Mouse (Mus musculus): ENCODE results near the gene Tmem238. TPM values are rescaled to one million over a fixed set of nuclear protein-coding genes. Genes with fewer than 3 reads are reported as not detected.
A peak's percentile ranks its signal among the peaks of the same experiment; 100 is the strongest.

The Tmem238 gene
- polyA plus RNA-seq, 1 experiment from 2014 or later, result 40.4 TPM

GRCm38 (mm10) chr7:4782759-4783158 lies 6.7 kb downstream of the Tmem238 start, which contains the start of the genes Il11 and Tmem190:
Il11 (minus strand) TSS chr7:4782859.
Tmem190 (plus strand) TSS chr7:4782937.
- no peak for ATAC-seq (replicated peaks; ENCODE audit: low FRiP score, low read depth)
- 0 out of 2 replicates have a peak, but pooled peaks cover 2% of the 10 kb centered on the region for H3K27me3 ChIP-seq (ENCODE audit: insufficient read depth, low read length)
- H3K36me3 ChIP-seq (ENCODE audit: insufficient read depth, low read length), result no peaks in the 10 kb centered on the region
- no peak for TF ChIP-seq CTCF (IDR thresholded peaks at IDR 0.05; ENCODE audit: low read depth)
- H3K27ac ChIP-seq, result no peak within 1 kb of the TSS
- H3K9ac ChIP-seq (ENCODE audit: low read depth, low read length), result no peak within 1 kb of the TSS
- no peak within 1 kb of the TSS for H3K4me2 ChIP-seq (ENCODE audit: low read length)
- H3K9me3 ChIP-seq (replicated peaks; ENCODE audit: low read length), result no peaks in the 10 kb centered on the region
- WGBS, result 80% methylated on average over 2 of the region's 2 CpGs
- DNase-seq (ENCODE audit: low spot score), result no peak
- no peaks in the 10 kb centered on the region; the same call in 1 of the 2 replicates for H3K4me1 ChIP-seq (replicated peaks; ENCODE audit: insufficient read depth, low read length)
- no peak within 1 kb of the TSS for H3K4me3 ChIP-seq (replicated peaks; ENCODE audit: low read depth, low read length)

GRCm38 (mm10) chr7:4782130-4782529 lies 7.3 kb downstream of the Tmem238 start:
- no peak for TF ChIP-seq CTCF (IDR thresholded peaks at IDR 0.05; ENCODE audit: low read depth)

GRCm38 (mm10) chr7:4779921-4780320 lies 9.5 kb downstream of the Tmem238 start:
- DNase-seq (ENCODE audit: low spot score) (no peak), ATAC-seq (replicated peaks; ENCODE audit: low FRiP score, low read depth) (no peak)
- no peak for TF ChIP-seq CTCF (IDR thresholded peaks at IDR 0.05; ENCODE audit: low read depth)
- WGBS, result 30% methylated on average over 5 of the region's 5 CpGs
- no peaks in the 10 kb centered on the region; the same call in 1 of the 2 replicates for H3K4me1 ChIP-seq (replicated peaks; ENCODE audit: insufficient read depth, low read length)
- H3K9me3 ChIP-seq (replicated peaks; ENCODE audit: low read length), result no peaks in the 10 kb centered on the region
- H3K4me2 ChIP-seq (ENCODE audit: low read length), result no peak overlapping the region
- H3K36me3 ChIP-seq (ENCODE audit: insufficient read depth, low read length), result no peaks in the 10 kb centered on the region
- peaks cover 20% of the 10 kb centered on the region for H3K27me3 ChIP-seq (ENCODE audit: insufficient read depth, low read length)
- no peak overlapping the region for H3K9ac ChIP-seq (ENCODE audit: low read depth, low read length)
- H3K27ac ChIP-seq, result no peak overlapping the region
- H3K4me3 ChIP-seq (replicated peaks; ENCODE audit: low read depth, low read length), result no peak overlapping the region

More at GRCm38 (mm10) chr7:4782130-4782529, 7.3 kb downstream of the Tmem238 start:
- DNase-seq (ENCODE audit: low spot score), result no peak
- H3K27ac ChIP-seq, result no peak overlapping the region
- no peaks in the 10 kb centered on the region; the same call in 1 of the 2 replicates for H3K4me1 ChIP-seq (replicated peaks; ENCODE audit: insufficient read depth, low read length)
- H3K4me3 ChIP-seq (replicated peaks; ENCODE audit: low read depth, low read length), result no peak overlapping the region
- peaks cover 9% of the 10 kb centered on the region; the same call in 1 of the 2 replicates for H3K27me3 ChIP-seq (ENCODE audit: insufficient read depth, low read length)
- no peak for ATAC-seq (replicated peaks; ENCODE audit: low FRiP score, low read depth)
- H3K9ac ChIP-seq (ENCODE audit: low read depth, low read length), result no peak overlapping the region
- WGBS, result 54% methylated on average over 3 of the region's 3 CpGs
- no peaks in the 10 kb centered on the region for H3K36me3 ChIP-seq (ENCODE audit: insufficient read depth, low read length)
- no peaks in the 10 kb centered on the region for H3K9me3 ChIP-seq (replicated peaks; ENCODE audit: low read length)
- no peak overlapping the region for H3K4me2 ChIP-seq (ENCODE audit: low read length)

- Histone ChIP-seq H3K36me3 (ENCODE audit: insufficient read depth, low read length) (no peaks in the 10 kb centered on the region), H3K9me3 (replicated peaks; ENCODE audit: low read length) (no peaks in the 10 kb centered on the region), H3K4me3 (replicated peaks; ENCODE audit: low read depth, low read length) (no peak overlapping the region), H3K27ac (no peak overlapping the region), H3K4me1 (replicated peaks; ENCODE audit: insufficient read depth, low read length) (no peaks in the 10 kb centered on the region; the same call in 1 of the 2 replicates), H3K9ac (ENCODE audit: low read depth, low read length) (no peak overlapping the region), H3K4me2 (ENCODE audit: low read length) (peak overlapping the region; percentile 65; the same call in 1 of the 2 replicates), H3K27me3 (ENCODE audit: insufficient read depth, low read length) (peaks cover 20% of the 10 kb centered on the region)
- TF ChIP-seq CTCF (IDR thresholded peaks at IDR 0.05; ENCODE audit: low read depth), result no peak
- ATAC-seq (replicated peaks; ENCODE audit: low FRiP score, low read depth) (0 out of 2 replicates have a peak, but pooled peaks have one; percentile 9), DNase-seq (ENCODE audit: low spot score) (no peak)
- 6% methylated on average over 19 of the region's 20 CpGs for WGBS
Observed at GRCm38 (mm10) chr7:4777851-4778637, 11.4 kb downstream of the Tmem238 start.

GRCm38 (mm10) chr7:4776861-4777830 lies 12.3 kb downstream of the Tmem238 start:
- DNase-seq (ENCODE audit: low spot score), result peak; percentile 75

GRCm38 (mm10) chr7:4776131-4776530 lies 13.3 kb downstream of the Tmem238 start:
- H3K36me3 ChIP-seq (ENCODE audit: insufficient read depth, low read length), result no peaks in the 10 kb centered on the region

More at GRCm38 (mm10) chr7:4776861-4777830, 12.3 kb downstream of the Tmem238 start:
- H3K4me1 ChIP-seq (replicated peaks; ENCODE audit: insufficient read depth, low read length), result no peaks in the 10 kb centered on the region; the same call in 1 of the 2 replicates
- H3K9ac ChIP-seq (ENCODE audit: low read depth, low read length), result peak overlapping the region; percentile 46; the same call in 1 of the 2 replicates
- H3K27ac ChIP-seq, result no peak overlapping the region
- no peak for TF ChIP-seq CTCF (IDR thresholded peaks at IDR 0.05; ENCODE audit: low read depth)
- peak overlapping the region; percentile 35 for H3K4me3 ChIP-seq (replicated peaks; ENCODE audit: low read depth, low read length)
- peaks cover 20% of the 10 kb centered on the region for H3K27me3 ChIP-seq (ENCODE audit: insufficient read depth, low read length)
- no peaks in the 10 kb centered on the region for H3K36me3 ChIP-seq (ENCODE audit: insufficient read depth, low read length)
- 1% methylated on average over 42 of the region's 56 CpGs for WGBS
- ATAC-seq (replicated peaks; ENCODE audit: low FRiP score, low read depth), result peak; percentile 70
- no peaks in the 10 kb centered on the region for H3K9me3 ChIP-seq (replicated peaks; ENCODE audit: low read length)
- H3K4me2 ChIP-seq (ENCODE audit: low read length), result peak overlapping the region; percentile 65

More at GRCm38 (mm10) chr7:4776131-4776530, 13.3 kb downstream of the Tmem238 start:
- H3K4me3 ChIP-seq (replicated peaks; ENCODE audit: low read depth, low read length), result no peak overlapping the region
- 47% methylated on average over 10 of the region's 10 CpGs for WGBS
- no peak for DNase-seq (ENCODE audit: low spot score)
- H3K4me1 ChIP-seq (replicated peaks; ENCODE audit: insufficient read depth, low read length), result no peaks in the 10 kb centered on the region; the same call in 1 of the 2 replicates
- H3K27ac ChIP-seq, result no peak overlapping the region
- no peak overlapping the region for H3K9ac ChIP-seq (ENCODE audit: low read depth, low read length)
- TF ChIP-seq CTCF (IDR thresholded peaks at IDR 0.05; ENCODE audit: low read depth), result no peak
- ATAC-seq (replicated peaks; ENCODE audit: low FRiP score, low read depth), result no peak
- H3K4me2 ChIP-seq (ENCODE audit: low read length), result no peak overlapping the region
- peaks cover 20% of the 10 kb centered on the region for H3K27me3 ChIP-seq (ENCODE audit: insufficient read depth, low read length)
- H3K9me3 ChIP-seq (replicated peaks; ENCODE audit: low read length), result no peaks in the 10 kb centered on the region
